Mouse (Mus musculus): Measurements from ENCODE around the gene Stt3b. TPM values are rescaled to one million over a fixed set of nuclear protein-coding genes. Genes with fewer than 3 reads are reported as not detected.

Stt3b gene
- polyA plus RNA-seq, 1 experiment from 2014 or later: 107 TPM

DNA sequence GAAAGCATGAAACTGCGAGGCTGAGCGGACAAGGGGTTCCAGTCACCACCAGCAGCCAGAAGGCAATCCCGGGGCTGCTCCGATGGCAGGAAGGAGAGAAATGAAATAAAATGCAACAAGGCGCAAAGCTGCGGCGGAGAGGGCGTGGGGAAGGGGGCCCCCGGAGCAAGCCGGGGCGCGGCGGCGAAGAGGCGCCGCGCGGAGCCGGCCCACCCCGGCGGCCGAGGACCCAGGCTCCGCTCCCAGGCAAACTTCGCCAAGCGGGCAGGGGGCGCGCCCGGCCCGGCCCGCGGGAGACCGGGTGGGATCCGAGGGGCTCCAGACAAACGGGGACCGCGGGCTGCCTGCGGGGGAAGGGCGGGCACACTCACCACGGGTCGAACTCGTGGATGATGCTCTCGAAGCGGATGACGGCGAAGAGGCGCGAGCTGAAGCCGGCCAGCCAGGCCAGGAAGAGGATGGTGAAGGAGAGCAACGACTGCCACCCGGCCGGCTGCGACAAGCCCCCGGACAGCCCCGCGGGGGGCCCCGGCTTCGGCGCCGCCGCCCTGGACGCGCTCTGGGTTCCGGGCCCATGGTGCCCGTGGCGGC, 745 bp downstream of the Stt3b start:
- no peaks in the 10 kb centered on the region for H3K36me3 ChIP-seq (ENCODE audit: control insufficient read depth, insufficient read depth, low read length)
- 0 out of 2 replicates have a peak, but pooled peaks cover 2% of the 10 kb centered on the region for H3K27me3 ChIP-seq (ENCODE audit: control insufficient read depth, insufficient read depth, low read length)
- peak overlapping the region; percentile 96 for H3K4me3 ChIP-seq (ENCODE audit: low read depth, low read length)
- ATAC-seq (ENCODE audit: low read depth): peak; percentile 12
- H3K4me2 ChIP-seq (ENCODE audit: low read depth, low read length): peak overlapping the region; percentile 66
- no peaks in the 10 kb centered on the region for H3K9me3 ChIP-seq (ENCODE audit: control insufficient read depth, low read length)
- peak overlapping the region; percentile 97 for H3K9ac ChIP-seq (replicated peaks; ENCODE audit: low read depth, low read length)
- under 1% methylated on average over 33 of the region's 65 CpGs for WGBS
- peaks cover 25% of the 10 kb centered on the region for H3K4me1 ChIP-seq (ENCODE audit: control insufficient read depth, insufficient read depth, low read length)
- H3K27ac ChIP-seq (ENCODE audit: low read depth, low read length): peak overlapping the region; percentile 98

DNA sequence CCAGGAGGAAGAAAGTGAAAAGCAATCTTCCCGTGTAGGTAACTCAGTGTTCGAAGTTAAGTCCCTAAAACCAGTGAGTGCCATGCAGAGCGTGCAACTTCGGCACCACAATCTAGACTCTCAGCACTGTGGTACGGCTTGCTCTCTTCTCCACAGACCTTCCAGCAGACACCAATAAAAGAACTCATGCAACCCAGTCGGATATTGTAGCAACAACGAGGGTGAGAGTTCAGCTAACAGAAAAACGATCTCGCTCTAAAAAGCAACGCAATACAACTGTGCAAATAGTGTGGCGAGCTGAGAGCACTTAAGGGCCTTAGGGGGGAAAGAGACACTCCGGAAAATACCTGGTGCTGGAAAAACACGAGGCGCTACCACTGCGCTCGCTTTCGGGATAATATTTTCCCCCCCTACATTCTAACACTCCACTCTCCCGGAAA, 1.3 kb downstream of the Stt3b start:
- H3K27me3 ChIP-seq (ENCODE audit: control insufficient read depth, insufficient read depth, low read length): 0 out of 2 replicates have a peak, but pooled peaks cover 2% of the 10 kb centered on the region
- H3K9me3 ChIP-seq (ENCODE audit: control insufficient read depth, low read length): no peaks in the 10 kb centered on the region
- no peaks in the 10 kb centered on the region for H3K36me3 ChIP-seq (ENCODE audit: control insufficient read depth, insufficient read depth, low read length)
- H3K9ac ChIP-seq (replicated peaks; ENCODE audit: low read depth, low read length): peak overlapping the region; percentile 97
- H3K27ac ChIP-seq (ENCODE audit: low read depth, low read length): peak overlapping the region; percentile 98
- peak overlapping the region; percentile 66 for H3K4me2 ChIP-seq (ENCODE audit: low read depth, low read length)
- peak overlapping the region; percentile 96 for H3K4me3 ChIP-seq (ENCODE audit: low read depth, low read length)
- no peak for ATAC-seq (ENCODE audit: low read depth)
- peaks cover 25% of the 10 kb centered on the region for H3K4me1 ChIP-seq (ENCODE audit: control insufficient read depth, insufficient read depth, low read length)
- 0% methylated on average over 18 of the region's 18 CpGs for WGBS

- Histone ChIP-seq H3K27ac (ENCODE audit: low read depth, low read length) (no peak overlapping the region), H3K4me3 (ENCODE audit: low read depth, low read length) (peak overlapping the region; percentile 96)
These were observed 1.8 kb downstream of the Stt3b start for GRCm38 (mm10) chr9:115308401-115308800.

GRCm38 (mm10) chr9:115306202-115306601, 4.0 kb downstream of the Stt3b start:
- peaks cover 35% of the 10 kb centered on the region for H3K4me1 ChIP-seq (ENCODE audit: control insufficient read depth, insufficient read depth, low read length)
- no peak for ATAC-seq (ENCODE audit: low read depth)
- H3K4me2 ChIP-seq (ENCODE audit: low read depth, low read length): peak overlapping the region; percentile 66
- 33% methylated on average over 6 of the region's 6 CpGs for WGBS
- no peak overlapping the region for H3K27ac ChIP-seq (ENCODE audit: low read depth, low read length)
- H3K27me3 ChIP-seq (ENCODE audit: control insufficient read depth, insufficient read depth, low read length): 0 out of 2 replicates have a peak, but pooled peaks cover 2% of the 10 kb centered on the region
- no peaks in the 10 kb centered on the region for H3K36me3 ChIP-seq (ENCODE audit: control insufficient read depth, insufficient read depth, low read length)
- H3K9ac ChIP-seq (replicated peaks; ENCODE audit: low read depth, low read length): 0 out of 2 replicates have a peak overlapping the region, but pooled peaks have one; percentile 13
- H3K4me3 ChIP-seq (ENCODE audit: low read depth, low read length): peak overlapping the region; percentile 96; the same call in 1 of the 2 replicates
- H3K9me3 ChIP-seq (ENCODE audit: control insufficient read depth, low read length): no peaks in the 10 kb centered on the region

More at GRCm38 (mm10) chr9:115308401-115308800, 1.8 kb downstream of the Stt3b start:
- Histone ChIP-seq H3K4me2 (ENCODE audit: low read depth, low read length) (peak overlapping the region; percentile 66), H3K9me3 (ENCODE audit: control insufficient read depth, low read length) (no peaks in the 10 kb centered on the region), H3K4me1 (ENCODE audit: control insufficient read depth, insufficient read depth, low read length) (peaks cover 25% of the 10 kb centered on the region), H3K9ac (replicated peaks; ENCODE audit: low read depth, low read length) (peak overlapping the region; percentile 97; the same call in 1 of the 2 replicates), H3K36me3 (ENCODE audit: control insufficient read depth, insufficient read depth, low read length) (no peaks in the 10 kb centered on the region), H3K27me3 (ENCODE audit: control insufficient read depth, insufficient read depth, low read length) (0 out of 2 replicates have a peak, but pooled peaks cover 2% of the 10 kb centered on the region)
- no peak for ATAC-seq (ENCODE audit: low read depth)
- WGBS: 18% methylated on average over 4 of the region's 4 CpGs

DNA sequence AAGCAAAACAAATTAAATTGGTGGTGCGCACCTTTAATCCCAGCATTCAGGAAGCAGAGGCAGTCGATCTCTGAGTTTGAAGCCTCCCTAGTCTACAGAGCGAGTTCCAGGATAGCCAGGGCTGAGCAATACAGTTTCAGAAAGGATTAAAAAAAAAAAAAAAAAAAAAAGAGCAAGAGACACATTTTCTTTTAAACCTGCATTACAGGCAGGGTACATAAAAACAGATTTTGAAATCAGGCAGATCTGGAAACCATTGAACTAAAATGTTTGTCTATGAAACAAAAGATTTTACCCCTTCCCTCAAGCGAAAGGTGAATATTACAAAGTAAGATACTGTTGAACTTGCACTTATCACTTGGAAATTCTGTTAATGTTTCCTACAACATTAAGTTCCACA, 6.1 kb downstream of the Stt3b start:
- Histone ChIP-seq H3K4me3 (ENCODE audit: low read depth, low read length) (no peak overlapping the region), H3K27me3 (ENCODE audit: control insufficient read depth, insufficient read depth, low read length) (no peaks in the 10 kb centered on the region), H3K4me1 (ENCODE audit: control insufficient read depth, insufficient read depth, low read length) (peaks cover 35% of the 10 kb centered on the region), H3K36me3 (ENCODE audit: control insufficient read depth, insufficient read depth, low read length) (no peaks in the 10 kb centered on the region), H3K9me3 (ENCODE audit: control insufficient read depth, low read length) (no peaks in the 10 kb centered on the region), H3K27ac (ENCODE audit: low read depth, low read length) (no peak overlapping the region), H3K9ac (replicated peaks; ENCODE audit: low read depth, low read length) (no peak overlapping the region), H3K4me2 (ENCODE audit: low read depth, low read length) (no peak overlapping the region)
- WGBS: 82% methylated on average over 4 of the region's 4 CpGs
- no peak for ATAC-seq (ENCODE audit: low read depth)

DNA sequence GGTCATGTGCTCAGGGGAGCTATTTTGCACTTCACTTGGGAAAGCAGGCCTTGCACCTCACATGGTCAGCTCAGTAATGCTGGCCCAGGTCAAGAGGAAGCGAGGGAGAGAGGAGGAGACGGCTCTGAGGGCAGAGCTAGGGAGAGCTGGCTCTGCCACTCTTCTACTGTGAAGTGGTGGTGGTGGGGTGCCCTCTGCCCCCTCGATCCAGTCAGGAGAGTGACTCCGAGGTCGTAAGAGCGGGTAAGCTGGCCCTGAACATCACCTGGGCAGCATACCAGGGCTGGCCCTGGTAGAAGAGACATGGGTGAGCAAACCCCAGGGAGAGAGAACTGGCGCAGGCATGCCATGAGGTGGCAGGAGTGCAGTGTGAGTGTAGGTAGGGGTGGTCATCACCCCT, 8.6 kb downstream of the Stt3b start:
- Histone ChIP-seq H3K9ac (replicated peaks; ENCODE audit: low read depth, low read length) (no peak overlapping the region), H3K4me1 (ENCODE audit: control insufficient read depth, insufficient read depth, low read length) (peaks cover 28% of the 10 kb centered on the region), H3K4me3 (ENCODE audit: low read depth, low read length) (no peak overlapping the region), H3K27ac (ENCODE audit: low read depth, low read length) (no peak overlapping the region), H3K27me3 (ENCODE audit: control insufficient read depth, insufficient read depth, low read length) (no peaks in the 10 kb centered on the region), H3K36me3 (ENCODE audit: control insufficient read depth, insufficient read depth, low read length) (no peaks in the 10 kb centered on the region), H3K4me2 (ENCODE audit: low read depth, low read length) (no peak overlapping the region), H3K9me3 (ENCODE audit: control insufficient read depth, low read length) (no peaks in the 10 kb centered on the region)
- 89% methylated on average over 7 of the region's 7 CpGs for WGBS
- ATAC-seq (ENCODE audit: low read depth): no peak

GRCm38 (mm10) chr9:115301002-115301579, 9.1 kb downstream of the Stt3b start:
- H3K4me3 ChIP-seq (ENCODE audit: low read depth, low read length): no peak overlapping the region
- H3K4me2 ChIP-seq (ENCODE audit: low read depth, low read length): no peak overlapping the region
- ATAC-seq (ENCODE audit: low read depth): no peak
- no peaks in the 10 kb centered on the region for H3K36me3 ChIP-seq (ENCODE audit: control insufficient read depth, insufficient read depth, low read length)
- no peaks in the 10 kb centered on the region for H3K9me3 ChIP-seq (ENCODE audit: control insufficient read depth, low read length)
- H3K4me1 ChIP-seq (ENCODE audit: control insufficient read depth, insufficient read depth, low read length): peaks cover 25% of the 10 kb centered on the region; the same call in 1 of the 2 replicates
- no peak overlapping the region for H3K9ac ChIP-seq (replicated peaks; ENCODE audit: low read depth, low read length)
- H3K27me3 ChIP-seq (ENCODE audit: control insufficient read depth, insufficient read depth, low read length): no peaks in the 10 kb centered on the region
- H3K27ac ChIP-seq (ENCODE audit: low read depth, low read length): no peak overlapping the region
- 94% methylated on average over 6 of the region's 6 CpGs for WGBS

GRCm38 (mm10) chr9:115296738-115297137, 13.5 kb downstream of the Stt3b start:
- Histone ChIP-seq H3K4me1 (ENCODE audit: control insufficient read depth, insufficient read depth, low read length) (peaks cover 13% of the 10 kb centered on the region; the same call in 1 of the 2 replicates), H3K27me3 (ENCODE audit: control insufficient read depth, insufficient read depth, low read length) (no peaks in the 10 kb centered on the region), H3K4me2 (ENCODE audit: low read depth, low read length) (no peak overlapping the region), H3K36me3 (ENCODE audit: control insufficient read depth, insufficient read depth, low read length) (no peaks in the 10 kb centered on the region), H3K9ac (replicated peaks; ENCODE audit: low read depth, low read length) (no peak overlapping the region), H3K9me3 (ENCODE audit: control insufficient read depth, low read length) (no peaks in the 10 kb centered on the region), H3K4me3 (ENCODE audit: low read depth, low read length) (no peak overlapping the region), H3K27ac (ENCODE audit: low read depth, low read length) (no peak overlapping the region)
- 65% methylated on average over 7 of the region's 7 CpGs for WGBS
- ATAC-seq (ENCODE audit: low read depth): no peak

DNA sequence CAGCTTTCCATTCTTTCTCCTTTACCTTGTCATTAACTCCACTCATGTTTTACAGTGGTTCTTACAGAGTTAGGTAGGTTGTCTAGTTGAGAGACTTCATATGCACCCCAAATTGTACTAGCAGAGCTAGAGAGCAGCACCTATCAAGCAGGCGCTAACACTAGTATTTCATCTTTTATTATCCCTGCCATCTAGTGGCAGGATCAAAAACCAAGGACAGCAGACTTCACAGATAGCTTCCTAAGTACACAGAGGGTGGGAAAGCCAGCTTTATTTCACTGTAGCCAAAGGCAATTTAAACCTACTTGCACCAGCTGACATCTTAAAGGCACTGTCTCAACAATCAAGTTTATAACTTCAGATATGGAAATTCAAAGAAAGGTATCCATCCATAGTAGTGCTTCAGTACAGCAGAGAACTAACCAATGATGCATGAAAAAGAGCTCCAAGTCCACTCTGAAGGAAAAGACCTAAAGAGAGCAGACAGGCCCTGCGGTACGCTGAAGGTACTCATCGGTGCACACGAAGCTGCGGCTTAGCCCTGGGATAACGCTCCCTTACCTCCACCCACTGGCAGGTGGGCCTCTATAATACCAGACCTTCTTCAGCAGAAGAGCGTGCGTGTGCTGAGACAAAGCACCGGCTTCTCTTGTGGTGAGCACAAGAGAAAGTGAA, 16.2 kb downstream of the Stt3b start:
- 61% methylated on average over 10 of the region's 10 CpGs for WGBS
- H3K27ac ChIP-seq (ENCODE audit: low read depth, low read length): no peak overlapping the region
- no peak overlapping the region for H3K4me3 ChIP-seq (ENCODE audit: low read depth, low read length)
- H3K4me2 ChIP-seq (ENCODE audit: low read depth, low read length): no peak overlapping the region
- peaks cover 9% of the 10 kb centered on the region; the same call in 1 of the 2 replicates for H3K4me1 ChIP-seq (ENCODE audit: control insufficient read depth, insufficient read depth, low read length)
- H3K9me3 ChIP-seq (ENCODE audit: control insufficient read depth, low read length): no peaks in the 10 kb centered on the region
- no peak for ATAC-seq (ENCODE audit: low read depth)
- H3K36me3 ChIP-seq (ENCODE audit: control insufficient read depth, insufficient read depth, low read length): no peaks in the 10 kb centered on the region
- H3K27me3 ChIP-seq (ENCODE audit: control insufficient read depth, insufficient read depth, low read length): no peaks in the 10 kb centered on the region
- no peak overlapping the region for H3K9ac ChIP-seq (replicated peaks; ENCODE audit: low read depth, low read length)
